ENCODE assay signal across 8 mouse cellular contexts in the genomic region with DNA sequence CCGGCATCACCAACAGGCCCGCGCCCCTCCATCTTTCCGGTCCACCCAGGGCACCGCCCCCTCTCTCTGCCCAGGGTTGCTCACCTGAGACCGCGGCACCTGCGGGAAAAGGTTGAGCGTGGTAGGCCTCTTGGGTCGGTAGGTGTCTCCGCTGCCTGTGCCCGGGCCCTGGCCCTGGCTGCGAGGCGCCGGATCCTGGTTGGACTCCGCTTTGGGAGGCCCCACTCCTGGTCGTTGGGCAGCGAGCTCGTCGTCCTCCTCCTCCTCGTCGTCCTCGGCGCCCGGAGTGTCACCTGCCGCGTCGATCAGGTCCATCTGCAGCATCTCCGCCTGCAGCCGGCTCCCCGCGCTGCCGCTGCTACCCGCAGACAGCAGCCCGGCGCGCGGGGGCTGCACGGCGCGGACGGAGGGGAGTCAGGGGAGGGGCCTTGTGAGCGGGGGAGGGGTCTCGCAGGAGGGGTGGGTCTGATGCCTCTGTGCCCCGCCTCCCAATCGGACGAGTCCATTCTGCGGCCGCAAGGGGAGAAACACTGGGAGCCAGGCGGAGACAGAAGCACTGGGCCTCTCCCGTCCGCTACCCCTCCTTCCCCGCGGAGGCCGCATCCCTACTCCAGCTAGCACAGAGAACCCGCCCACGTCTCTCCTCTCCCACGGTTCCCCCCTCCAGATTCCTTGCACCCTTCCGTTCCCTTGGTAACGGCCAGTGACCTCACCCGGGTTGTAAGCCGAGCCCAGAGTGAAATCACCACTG. TPM values are rescaled to one million over a fixed set of nuclear protein-coding genes. Genes with fewer than 3 reads are reported as not detected.
A peak's percentile ranks its signal among the peaks of the same experiment; 100 is the strongest.
DNase-seq lines count a peak whose midpoint lies in the region; ATAC-seq and TF ChIP-seq lines count a peak whose summit lies in the region.

No protein-coding gene starts in this region.

- peak overlapping the region; percentile 70 for H3K4me3 ChIP-seq in embryonic facial prominence, embryonic 15.5 days (replicated peaks)
- H3K4me3 ChIP-seq in heart, embryonic 11.5 days (ENCODE audit: low read depth, low read length), result peak overlapping the region; percentile 58
- peak overlapping the region; percentile 46 for H3K4me3 ChIP-seq in kidney, embryonic 14.5 days (ENCODE audit: low read length)
- peak overlapping the region; percentile 59 for H3K4me3 ChIP-seq in limb, embryonic 14.5 days (replicated peaks; ENCODE audit: low read length)

- peak; percentile 62; the same call in 1 of the 2 replicates for TF ChIP-seq POLR2A in limb, embryonic 14.5 days (IDR thresholded peaks at IDR 0.05; ENCODE audit: borderline replicate concordance, extremely low read depth, insufficient read depth, insufficient read length)

- no peaks in the 10 kb centered on the region for H3K27me3 ChIP-seq in embryonic facial prominence, embryonic 15.5 days
- peaks cover 51% of the 10 kb centered on the region for H3K27me3 ChIP-seq in heart, embryonic 11.5 days (ENCODE audit: control insufficient read depth, insufficient read depth, low read length)
- H3K27me3 ChIP-seq in kidney, embryonic 14.5 days (ENCODE audit: control insufficient read depth, insufficient read depth, low read length), result no peaks in the 10 kb centered on the region
- H3K27me3 ChIP-seq in limb, embryonic 14.5 days (ENCODE audit: control insufficient read depth, insufficient read depth, low read length), result no peaks in the 10 kb centered on the region

- H3K9ac ChIP-seq in embryonic facial prominence, embryonic 15.5 days, result peak overlapping the region; percentile 68
- H3K9ac ChIP-seq in heart, embryonic 11.5 days (ENCODE audit: low read depth, low read length), result peak overlapping the region; percentile 65
- H3K9ac ChIP-seq in kidney, embryonic 14.5 days (ENCODE audit: low read depth, low read length), result peak overlapping the region; percentile 44
- peak overlapping the region; percentile 59 for H3K9ac ChIP-seq in limb, embryonic 14.5 days (ENCODE audit: low read depth, low read length, severe bottlenecking)

- peaks cover 54% of the 10 kb centered on the region for H3K4me1 ChIP-seq in embryonic facial prominence, embryonic 15.5 days
- peaks cover 8% of the 10 kb centered on the region for H3K4me1 ChIP-seq in heart, embryonic 11.5 days (ENCODE audit: control insufficient read depth, insufficient read depth, low read length)
- H3K4me1 ChIP-seq in kidney, embryonic 14.5 days (ENCODE audit: control insufficient read depth, insufficient read depth, low read length), result peaks cover 41% of the 10 kb centered on the region
- H3K4me1 ChIP-seq in limb, embryonic 14.5 days (ENCODE audit: control insufficient read depth, insufficient read depth, low read length), result peaks cover 21% of the 10 kb centered on the region

- peak overlapping the region; percentile 83 for H3K4me2 ChIP-seq in embryonic facial prominence, embryonic 15.5 days (replicated peaks)
- H3K4me2 ChIP-seq in heart, embryonic 11.5 days, result peak overlapping the region; percentile 88
- H3K4me2 ChIP-seq in kidney, embryonic 14.5 days (replicated peaks; ENCODE audit: low read depth, low read length), result peak overlapping the region; percentile 50
- H3K4me2 ChIP-seq in limb, embryonic 14.5 days (replicated peaks; ENCODE audit: low read depth, low read length, severe bottlenecking), result peak overlapping the region; percentile 64

- WGBS in embryonic facial prominence, embryonic 15.5 days, result under 1% methylated on average over 59 of the region's 62 CpGs
- under 1% methylated on average over 50 of the region's 62 CpGs for WGBS in heart, embryonic 11.5 days (ENCODE audit: insufficient replicate concordance)
- under 1% methylated on average over 56 of the region's 62 CpGs for WGBS in kidney, embryonic 14.5 days
- WGBS in limb, embryonic 14.5 days, result 1% methylated on average over 55 of the region's 62 CpGs

- peaks cover 31% of the 10 kb centered on the region for H3K36me3 ChIP-seq in embryonic facial prominence, embryonic 15.5 days
- H3K36me3 ChIP-seq in heart, embryonic 11.5 days (ENCODE audit: control insufficient read depth, insufficient read depth, low read length), result no peaks in the 10 kb centered on the region
- peaks cover 34% of the 10 kb centered on the region for H3K36me3 ChIP-seq in kidney, embryonic 14.5 days (ENCODE audit: control insufficient read depth, insufficient read depth, low read length)
- H3K36me3 ChIP-seq in limb, embryonic 14.5 days (ENCODE audit: control insufficient read depth, insufficient read depth, low read length), result peaks cover 32% of the 10 kb centered on the region

- DNase-seq in spleen, adult 18-20 months, result peak; percentile 30 to 33
- no peak for DNase-seq in spleen, adult 12 weeks (ENCODE audit: low spot score)
- DNase-seq in limb, embryonic 14.5 days (ENCODE audit: low spot score), result peak; percentile 93
- peak; percentile 58 for DNase-seq in naive thymus-derived CD4-positive, alpha-beta T cell, adult 2 months (ENCODE audit: low read depth)
- peak; percentile 97 for DNase-seq in telencephalon, adult 2 months (ENCODE audit: low read depth, low spot score)

- peak; percentile 86 for ATAC-seq in embryonic facial prominence, embryonic 15.5 days (ENCODE audit: insufficient number of reproducible peaks, low FRiP score, low TSS enrichment, low read depth)
- ATAC-seq in heart, embryonic 11.5 days (replicated peaks; ENCODE audit: insufficient number of reproducible peaks, low FRiP score, low TSS enrichment), result peak; percentile 73
- ATAC-seq in kidney, embryonic 14.5 days (ENCODE audit: low FRiP score, low TSS enrichment), result peak; percentile 94
- ATAC-seq in limb, embryonic 14.5 days (ENCODE audit: low FRiP score, low read depth), result peak; percentile 90

- H3K9me3 ChIP-seq in embryonic facial prominence, embryonic 15.5 days (replicated peaks), result no peaks in the 10 kb centered on the region
- no peaks in the 10 kb centered on the region for H3K9me3 ChIP-seq in heart, embryonic 11.5 days (replicated peaks; ENCODE audit: control insufficient read depth, low read length)
- no peaks in the 10 kb centered on the region for H3K9me3 ChIP-seq in kidney, embryonic 14.5 days (ENCODE audit: control insufficient read depth, low read length)
- H3K9me3 ChIP-seq in limb, embryonic 14.5 days (ENCODE audit: control insufficient read depth, low read length), result no peaks in the 10 kb centered on the region

- peak overlapping the region; percentile 78 for H3K27ac ChIP-seq in embryonic facial prominence, embryonic 15.5 days (replicated peaks)
- H3K27ac ChIP-seq in heart, embryonic 11.5 days (ENCODE audit: low read depth, low read length), result peak overlapping the region; percentile 50; the same call in 1 of the 2 replicates
- H3K27ac ChIP-seq in kidney, embryonic 14.5 days (ENCODE audit: low read depth, low read length), result peak overlapping the region; percentile 70; the same call in 1 of the 2 replicates
- H3K27ac ChIP-seq in limb, embryonic 14.5 days (replicated peaks; ENCODE audit: low read depth, low read length), result peak overlapping the region; percentile 86

RNA-seq across cellular contexts. Expression of gene 1700029I15Rik, which starts 6.7 kb away (rescaled TPM):
- 3.4 and 6.3 TPM in 2 replicates for polyA plus RNA-seq in embryonic facial prominence, embryonic 15.5 days (2015; fragmentation: Nextera tagmentation; extraction: Ambion mirVana)
- polyA plus RNA-seq in heart, embryonic 11.5 days (2014; fragmentation: Nextera tagmentation; extraction: Ambion mirVana), result 0.67 and 0.89 TPM in 2 replicates
- polyA plus RNA-seq in kidney, embryonic 14.5 days (2014; fragmentation: Nextera tagmentation; extraction: Ambion mirVana), result 2.1 and 2.5 TPM in 2 replicates
- 3.1 and 3.5 TPM in 2 replicates for polyA plus RNA-seq in limb, embryonic 14.5 days (2012; rRNA removed)
- 1.7 and 2.4 TPM in 2 replicates for polyA plus RNA-seq in limb, embryonic 14.5 days (2014; fragmentation: Nextera tagmentation; extraction: Ambion mirVana)

RNA-seq across cellular contexts. Expression of gene Mapk8ip1, which starts 12.0 kb away (rescaled TPM):
- 34.0 and 34.6 TPM in 2 replicates for polyA plus RNA-seq in embryonic facial prominence, embryonic 15.5 days (2015; fragmentation: Nextera tagmentation; extraction: Ambion mirVana)
- 2.7 and 4.1 TPM in 2 replicates for polyA plus RNA-seq in heart, embryonic 11.5 days (2014; fragmentation: Nextera tagmentation; extraction: Ambion mirVana)
- polyA plus RNA-seq in kidney, embryonic 14.5 days (2014; fragmentation: Nextera tagmentation; extraction: Ambion mirVana), result 15.6 and 20.8 TPM in 2 replicates
- polyA plus RNA-seq in limb, embryonic 14.5 days (2012; rRNA removed), result 42.5 and 54.8 TPM in 2 replicates
- 12.9 and 13.8 TPM in 2 replicates for polyA plus RNA-seq in limb, embryonic 14.5 days (2014; fragmentation: Nextera tagmentation; extraction: Ambion mirVana)

RNA-seq across cellular contexts. Expression of gene Large2, which starts 14.4 kb away (rescaled TPM):
- 22.5 and 23.6 TPM in 2 replicates for polyA plus RNA-seq in embryonic facial prominence, embryonic 15.5 days (2015; fragmentation: Nextera tagmentation; extraction: Ambion mirVana)
- polyA plus RNA-seq in heart, embryonic 11.5 days (2014; fragmentation: Nextera tagmentation; extraction: Ambion mirVana), result 0.93 and 2.0 TPM in 2 replicates
- 24.0 and 33.3 TPM in 2 replicates for polyA plus RNA-seq in kidney, embryonic 14.5 days (2014; fragmentation: Nextera tagmentation; extraction: Ambion mirVana)
- 32.7 and 41.1 TPM in 2 replicates for polyA plus RNA-seq in limb, embryonic 14.5 days (2012; rRNA removed)
- polyA plus RNA-seq in limb, embryonic 14.5 days (2014; fragmentation: Nextera tagmentation; extraction: Ambion mirVana), result 15.0 and 16.3 TPM in 2 replicates

RNA-seq across cellular contexts. Expression of gene Pex16, which starts 14.6 kb away (rescaled TPM):
- polyA plus RNA-seq in embryonic facial prominence, embryonic 15.5 days (2015; fragmentation: Nextera tagmentation; extraction: Ambion mirVana), result 27.8 and 28.8 TPM in 2 replicates
- polyA plus RNA-seq in heart, embryonic 11.5 days (2014; fragmentation: Nextera tagmentation; extraction: Ambion mirVana), result 12.5 and 13.6 TPM in 2 replicates
- polyA plus RNA-seq in kidney, embryonic 14.5 days (2014; fragmentation: Nextera tagmentation; extraction: Ambion mirVana), result 21.3 and 22.7 TPM in 2 replicates
- 26.4 and 30.6 TPM in 2 replicates for polyA plus RNA-seq in limb, embryonic 14.5 days (2012; rRNA removed)
- polyA plus RNA-seq in limb, embryonic 14.5 days (2014; fragmentation: Nextera tagmentation; extraction: Ambion mirVana), result 22.3 TPM in 2 replicates

RNA-seq across cellular contexts. Expression of gene Cry2, which starts 44.8 kb away (rescaled TPM):
- 30.6 and 33.9 TPM in 2 replicates for polyA plus RNA-seq in embryonic facial prominence, embryonic 15.5 days (2015; fragmentation: Nextera tagmentation; extraction: Ambion mirVana)
- polyA plus RNA-seq in heart, embryonic 11.5 days (2014; fragmentation: Nextera tagmentation; extraction: Ambion mirVana), result 15.3 and 17.7 TPM in 2 replicates
- polyA plus RNA-seq in kidney, embryonic 14.5 days (2014; fragmentation: Nextera tagmentation; extraction: Ambion mirVana), result 13.8 and 21.3 TPM in 2 replicates
- 27.2 and 33.5 TPM in 2 replicates for polyA plus RNA-seq in limb, embryonic 14.5 days (2012; rRNA removed)
- 30.2 and 34.8 TPM in 2 replicates for polyA plus RNA-seq in limb, embryonic 14.5 days (2014; fragmentation: Nextera tagmentation; extraction: Ambion mirVana)
